Mouse (Mus musculus) bone marrow, adult 2 months (tissue): ENCODE results near the gene Tuba1c. TPM values are rescaled to one million over a fixed set of nuclear protein-coding genes. Genes with fewer than 3 reads are reported as not detected.

Source experiments
- H3K27ac ChIP-seq: fragments of 200-500 bp; 2 replicates; pipeline ENCODE4 v1.5.1; 2012; ENCODE audit warnings: low read depth, mild to moderate bottlenecking, control low read depth, inconsistent platforms, low read length; ENCODE audit not compliant: control insufficient read depth, poor library complexity, insufficient read depth
- H3K4me1 ChIP-seq: fragments of 200-500 bp; 2 replicates; pipeline ENCODE4 v1.6.1; 2011; ENCODE audit warnings: low read length; ENCODE audit not compliant: control insufficient read depth, insufficient read depth
- H3K4me3 ChIP-seq: fragments of 200-500 bp; replicated peaks from 2 replicates; pipeline ENCODE3; 2011; ENCODE audit warnings: mild to moderate bottlenecking, low read depth, low read length, control low read depth; ENCODE audit not compliant: control insufficient read depth
- CTCF ChIP-seq: fragments of 200-500 bp; IDR thresholded peaks from 2 replicates; pipeline ENCODE4 v1.5.1; 2011; ENCODE audit warnings: low read length, control low read depth; ENCODE audit not compliant: control insufficient read depth, insufficient read depth
- POLR2A ChIP-seq: fragments of 200-500 bp; IDR thresholded peaks from 2 replicates; pipeline ENCODE4 v1.6.1; 2011; ENCODE audit warnings: low read depth, mild to moderate bottlenecking, control low read depth, low read length, borderline replicate concordance; ENCODE audit not compliant: control insufficient read depth
- WGBS: fragments of 180-500 bp; shearing (Covaris S2); methylation state at CpG from one replicate; pipeline ENCODE4 v1.1.7; 2018; 5-methylcytosine and 5-hydroxymethylcytosine counted together
- polyA plus RNA-seq: library from polyadenylated mRNA; stranded (reverse); fragments of >200 nt; gene quantifications from 2 replicates; pipeline ENCODE4 v1.2.4, GENCODE M21; 2011; ENCODE audit warnings: low replicate concordance; ENCODE audit not compliant: missing spikeins, insufficient read depth, insufficient read length

Gene Tuba1c
- polyA plus RNA-seq, 1 experiment, result 176 TPM

DNA sequence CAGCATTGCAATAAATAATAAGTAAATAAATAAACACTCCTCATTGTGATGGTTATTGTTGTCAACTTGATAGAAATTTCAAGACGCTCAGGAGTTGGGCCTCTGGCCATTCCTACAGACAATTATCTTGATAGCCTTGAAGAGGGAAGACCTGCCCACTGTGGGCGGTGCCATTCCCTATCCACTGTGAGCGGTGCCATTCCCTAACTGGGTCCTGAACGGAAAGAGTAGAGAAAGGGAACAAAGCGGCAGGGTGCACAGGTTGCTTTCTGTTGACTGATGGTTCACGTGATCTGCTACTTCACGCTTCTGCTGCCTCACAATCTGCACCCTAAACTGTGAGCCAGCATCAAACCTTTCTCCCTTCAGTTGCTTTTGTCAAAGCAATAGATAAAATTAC is 8.4 kb upstream of the Tuba1c start:
- Histone ChIP-seq H3K4me1 (no peaks in the 10 kb centered on the region; the same call in none of the 2 replicates), H3K4me3 (no peak overlapping the region), H3K27ac (no peak overlapping the region)
- 87% methylated on average over 7 of the region's 7 CpGs for WGBS
- TF ChIP-seq POLR2A (no peak), CTCF (no peak)

DNA sequence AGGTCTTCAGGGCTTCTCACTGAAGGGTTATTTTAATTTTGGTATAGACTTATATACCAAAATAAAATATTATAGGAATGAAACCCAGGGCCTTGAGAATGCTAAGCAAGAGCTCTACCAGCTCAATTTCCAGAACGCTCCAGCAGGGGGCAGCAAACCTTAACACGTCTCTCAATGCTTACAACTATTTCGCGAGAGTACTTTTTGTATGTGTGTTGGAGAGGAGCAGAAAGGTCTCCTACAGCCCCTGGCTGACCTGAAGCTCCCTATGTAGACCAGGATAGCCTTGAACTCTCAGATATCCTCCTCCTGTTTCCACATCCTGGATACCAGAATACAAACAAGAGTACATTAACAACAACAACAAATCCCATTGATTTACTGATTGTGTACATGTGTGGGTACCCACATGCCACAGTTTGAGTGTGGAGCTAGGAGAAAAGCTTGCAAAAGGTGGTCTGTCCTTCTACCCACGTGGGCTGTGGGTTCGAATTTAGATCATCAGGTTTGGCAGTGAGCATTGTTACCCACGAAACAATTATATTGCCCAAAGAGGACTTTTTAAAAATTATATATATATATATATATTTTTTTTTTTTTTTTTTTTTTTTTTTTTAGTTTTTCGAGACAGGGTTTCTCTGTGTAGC is 4.9 kb upstream of the Tuba1c start:
- H3K4me3 ChIP-seq, result no peak overlapping the region
- no peak overlapping the region for H3K27ac ChIP-seq
- TF ChIP-seq CTCF, result peak; percentile 40
- no peak for TF ChIP-seq POLR2A
- WGBS, result 10% methylated on average over 7 of the region's 8 CpGs
- H3K4me1 ChIP-seq, result no peaks in the 10 kb centered on the region; the same call in 1 of the 2 replicates

DNA sequence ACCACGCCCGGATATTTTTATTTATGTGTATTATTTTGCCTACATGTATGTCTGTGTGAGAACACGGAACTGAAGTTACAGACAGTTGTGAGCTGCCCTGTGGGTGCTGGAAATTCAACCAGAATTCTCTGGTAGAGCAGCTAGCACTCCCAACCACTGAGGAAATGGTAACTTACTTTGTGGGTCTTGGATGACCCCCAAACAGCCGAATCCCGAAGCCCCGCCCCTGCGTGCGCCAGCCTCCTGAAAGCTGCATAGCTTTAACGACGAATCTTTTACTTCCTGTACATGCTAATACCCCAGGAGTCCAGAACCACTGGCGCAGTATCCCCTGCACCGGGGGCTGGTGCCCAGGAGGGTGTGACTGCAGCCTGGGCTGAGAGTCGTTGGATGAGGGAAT is 4.3 kb upstream of the Tuba1c start:
- WGBS, result 35% methylated on average over 13 of the region's 13 CpGs
- H3K27ac ChIP-seq, result no peak overlapping the region
- no peak overlapping the region for H3K4me3 ChIP-seq
- TF ChIP-seq POLR2A, result no peak
- no peak for TF ChIP-seq CTCF
- no peaks in the 10 kb centered on the region; the same call in 1 of the 2 replicates for H3K4me1 ChIP-seq

DNA sequence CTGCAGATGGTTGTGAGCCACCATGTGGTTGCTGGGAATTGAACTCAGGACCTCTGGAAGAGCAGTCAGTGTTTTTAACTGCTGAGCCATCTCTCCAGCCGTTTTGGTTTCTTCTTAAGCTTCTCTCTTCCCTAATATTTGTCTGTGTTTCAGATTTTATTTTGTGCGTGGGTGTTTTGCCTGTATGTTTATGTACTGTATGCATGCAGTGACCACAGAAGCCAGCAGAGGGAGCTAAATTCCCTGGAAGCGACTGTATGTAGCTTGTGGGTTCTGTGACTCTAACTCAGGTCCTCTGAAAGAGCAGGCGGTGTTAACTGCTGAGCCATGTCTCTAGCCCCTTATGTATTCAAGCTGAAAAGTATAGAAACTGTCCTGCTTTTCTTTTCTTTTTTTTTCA is 3.4 kb upstream of the Tuba1c start:
- no peak overlapping the region for H3K4me3 ChIP-seq
- 43% methylated on average over 4 of the region's 4 CpGs for WGBS

DNA sequence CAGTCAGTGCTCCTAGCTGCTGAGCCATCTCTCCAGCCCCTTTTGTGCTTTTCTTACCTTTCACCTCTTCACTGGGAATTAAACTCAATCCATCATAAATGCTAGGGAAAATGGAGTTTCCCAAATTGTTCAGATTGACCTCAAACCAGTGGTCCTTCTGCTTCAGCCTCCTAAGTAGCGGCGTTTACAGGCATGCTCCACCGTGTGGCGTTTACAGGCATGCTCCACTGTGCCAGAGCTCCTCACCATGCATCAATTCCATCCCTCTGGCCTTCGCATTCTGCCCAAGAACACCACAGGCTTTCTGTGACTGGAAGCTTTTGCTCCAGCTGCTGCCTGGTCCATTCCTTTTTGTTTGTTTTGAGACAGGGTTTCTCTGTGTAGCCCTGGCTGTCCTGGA is 2.6 kb upstream of the Tuba1c start:
- Histone ChIP-seq H3K27ac (no peak overlapping the region), H3K4me1 (no peaks in the 10 kb centered on the region; the same call in none of the 2 replicates), H3K4me3 (no peak overlapping the region)
- WGBS, result 86% methylated on average over 5 of the region's 5 CpGs
- TF ChIP-seq POLR2A (no peak), CTCF (no peak)

More for the DNA sequence above, 3.4 kb upstream of the Tuba1c start:
- H3K4me1 ChIP-seq, result no peaks in the 10 kb centered on the region; the same call in 1 of the 2 replicates
- TF ChIP-seq CTCF (peak; percentile 44), POLR2A (no peak)
- no peak overlapping the region for H3K27ac ChIP-seq

DNA sequence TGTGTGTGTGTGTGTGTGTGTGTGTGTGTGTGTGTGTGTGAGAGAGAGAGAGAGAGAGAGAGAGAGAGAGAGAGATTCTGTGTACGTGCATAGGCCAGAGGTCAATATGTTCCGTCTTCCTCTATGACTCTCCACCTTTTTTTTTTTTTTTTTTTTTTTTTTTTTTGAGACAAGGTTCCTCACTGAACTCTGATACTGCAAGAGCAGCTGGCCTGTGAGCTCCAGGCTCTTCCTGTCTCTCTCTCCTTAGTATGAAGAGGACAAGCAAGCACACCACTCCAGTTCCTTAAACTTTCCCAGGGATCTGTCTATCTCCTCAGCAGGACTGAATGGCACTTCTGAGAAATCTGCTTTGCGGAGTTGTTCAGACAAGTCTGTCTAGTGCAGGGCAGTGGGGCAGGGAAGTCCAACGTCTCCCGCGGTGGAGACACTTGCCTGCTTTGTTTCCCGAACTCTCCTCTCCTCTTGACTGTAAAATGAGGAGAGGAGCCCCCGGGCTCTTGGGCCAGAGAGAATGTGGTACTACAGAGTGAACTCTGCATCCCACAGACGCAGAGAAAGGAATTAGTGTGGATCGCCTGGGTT is 725 bp upstream of the Tuba1c start:
- WGBS, result 3% methylated on average over 10 of the region's 10 CpGs
- peak overlapping the region; percentile 98 for H3K27ac ChIP-seq
- H3K4me1 ChIP-seq, result no peaks in the 10 kb centered on the region; the same call in none of the 2 replicates
- TF ChIP-seq CTCF (no peak), POLR2A (no peak)
- H3K4me3 ChIP-seq, result peak overlapping the region; percentile 85

DNA sequence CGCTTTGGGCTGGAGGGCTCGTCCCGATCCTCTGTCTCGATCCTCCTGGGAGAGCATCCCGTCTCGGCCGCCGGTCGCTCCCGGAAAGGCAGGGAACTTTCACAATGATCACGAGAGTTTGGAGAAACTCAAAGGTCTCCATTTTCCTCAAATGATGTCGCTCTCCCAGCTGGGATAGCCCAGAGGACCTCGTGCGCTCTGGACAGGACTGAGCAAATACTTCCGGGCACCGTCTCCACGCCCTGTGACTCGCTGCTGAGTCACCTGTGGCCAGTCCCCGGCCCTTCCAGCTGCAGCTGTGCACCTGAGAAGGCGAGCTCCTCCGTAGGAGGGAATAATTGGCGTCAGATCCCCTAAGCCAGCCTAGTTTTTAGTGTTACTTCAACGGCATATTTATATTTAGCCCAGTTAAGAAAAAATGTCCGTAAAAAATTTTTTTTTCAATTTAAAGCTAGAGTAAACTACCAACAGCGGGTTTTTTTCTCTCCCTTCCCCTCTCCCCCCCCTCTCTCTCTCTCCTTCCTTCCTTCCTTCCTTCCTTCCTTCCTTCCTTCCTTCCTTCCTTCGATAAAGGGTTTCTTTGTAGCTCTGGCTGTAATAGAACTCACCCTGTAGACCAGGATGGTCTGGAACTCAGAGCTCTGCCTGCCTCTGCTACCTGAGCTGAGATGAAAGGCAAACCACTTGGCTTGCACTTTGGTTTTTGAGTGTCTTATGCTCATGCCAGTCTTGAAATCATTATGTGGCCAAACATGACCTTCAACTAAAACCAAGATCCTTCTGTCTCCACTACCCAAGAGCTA is 1.1 kb downstream of the Tuba1c start:
- TF ChIP-seq CTCF, result no peak
- peak; percentile 57 for TF ChIP-seq POLR2A
- peak overlapping the region; percentile 88 for H3K4me3 ChIP-seq
- H3K27ac ChIP-seq, result peak overlapping the region; percentile 98
- WGBS, result under 1% methylated on average over 26 of the region's 26 CpGs
- no peaks in the 10 kb centered on the region; the same call in 1 of the 2 replicates for H3K4me1 ChIP-seq

DNA sequence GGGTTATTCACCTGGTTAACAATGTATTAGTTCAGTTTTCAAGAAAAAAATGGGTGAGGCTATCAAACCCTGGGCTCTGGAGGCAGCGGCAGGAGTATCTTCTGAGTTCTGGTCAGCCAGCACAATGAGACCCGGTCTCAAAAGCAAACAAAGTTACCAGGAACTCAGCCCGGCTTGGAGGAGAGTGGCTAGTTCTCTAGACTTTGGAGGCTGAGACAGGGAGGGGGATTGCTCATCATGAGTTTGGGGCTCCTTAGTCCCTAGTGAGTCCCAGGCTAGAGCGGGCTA is 1.6 kb downstream of the Tuba1c start:
- Histone ChIP-seq H3K4me3 (peak overlapping the region; percentile 88), H3K27ac (peak overlapping the region; percentile 40; the same call in 1 of the 2 replicates), H3K4me1 (no peaks in the 10 kb centered on the region; the same call in 1 of the 2 replicates)
- WGBS, result 38% methylated on average over 4 of the region's 4 CpGs
- no peak for TF ChIP-seq CTCF
- TF ChIP-seq POLR2A, result no peak
